Mouse (Mus musculus): ENCODE data around the gene Trim12c. TPM values are rescaled to one million over a fixed set of nuclear protein-coding genes. Genes with fewer than 3 reads are reported as not detected.
"Not testable (repeated sequence)": the region's sequence is repeated elsewhere in the genome, so short reads cannot be mapped to it uniquely, and the experiment has no call there.

Gene Trim12c
- 10 to 100 TPM; 13.7 to 15.9 (median 15.1) TPM for total RNA-seq (2022)

DNA sequence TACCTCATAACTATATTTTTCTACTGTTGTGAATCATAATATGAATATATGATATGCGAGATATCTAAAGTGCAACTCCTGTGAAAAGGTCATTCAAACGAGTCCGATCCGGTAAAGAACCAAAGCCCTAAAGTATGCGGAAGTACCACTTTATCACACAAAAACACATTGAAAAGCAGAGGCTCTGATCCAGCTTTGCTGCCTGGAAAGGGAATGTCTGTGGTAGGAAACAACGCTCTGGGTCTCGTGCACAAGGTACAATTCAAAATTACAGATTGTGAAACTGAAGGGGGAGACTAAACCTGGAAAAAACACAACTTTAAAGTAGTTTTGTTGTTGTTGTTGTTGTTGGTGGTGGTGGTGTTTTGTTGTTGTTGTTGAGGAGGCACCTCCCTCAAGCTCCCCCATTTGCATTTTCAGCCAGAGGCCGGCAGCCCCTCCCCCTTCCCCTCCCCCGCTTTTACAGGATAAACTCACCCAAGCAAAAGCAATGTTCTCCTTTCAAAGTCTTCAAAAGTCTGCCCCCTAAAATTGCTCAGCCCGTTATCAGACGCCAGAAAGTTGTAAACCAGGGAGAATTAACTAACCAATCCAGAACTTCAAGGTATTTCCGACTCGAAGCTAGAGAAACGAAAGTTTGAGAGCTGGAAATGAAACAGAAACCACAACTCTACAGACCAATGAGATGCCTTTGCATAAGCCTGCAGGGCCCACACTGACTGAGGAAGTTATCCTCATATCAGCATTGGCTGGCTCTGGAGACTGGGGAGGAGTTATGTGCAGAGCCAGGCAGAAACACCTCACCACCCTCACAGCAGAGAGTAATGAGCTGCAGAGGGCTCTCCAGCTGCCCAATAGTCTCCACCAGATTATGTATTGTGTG, at the start of gene Trim12c:
TSS of gene Trim12c (minus strand) at position 646 of the 883 bp plus-strand sequence.
- peak; percentile 79 for DNase-seq

DNA sequence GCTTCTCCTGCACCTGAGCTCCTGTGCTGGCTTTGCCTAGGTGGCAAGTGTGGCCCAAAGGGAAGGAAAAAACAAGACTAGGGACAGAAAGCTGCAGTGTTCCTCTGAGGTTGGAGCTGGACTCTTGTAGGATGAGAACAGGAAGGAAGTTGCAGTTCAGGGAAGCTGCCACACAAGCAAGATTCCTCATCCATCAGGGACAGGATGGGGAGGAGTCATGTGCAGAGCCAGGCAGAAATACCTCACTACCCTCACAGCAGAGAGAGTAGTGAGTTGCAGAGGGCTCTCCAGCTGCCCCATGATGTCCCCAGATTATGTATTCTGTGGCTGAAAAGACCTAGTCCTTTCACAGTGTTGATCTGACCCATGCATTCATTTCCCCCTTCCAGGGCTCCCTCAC, 48.0 kb upstream of the Trim12c start:
- DNase-seq: no peak

DNA sequence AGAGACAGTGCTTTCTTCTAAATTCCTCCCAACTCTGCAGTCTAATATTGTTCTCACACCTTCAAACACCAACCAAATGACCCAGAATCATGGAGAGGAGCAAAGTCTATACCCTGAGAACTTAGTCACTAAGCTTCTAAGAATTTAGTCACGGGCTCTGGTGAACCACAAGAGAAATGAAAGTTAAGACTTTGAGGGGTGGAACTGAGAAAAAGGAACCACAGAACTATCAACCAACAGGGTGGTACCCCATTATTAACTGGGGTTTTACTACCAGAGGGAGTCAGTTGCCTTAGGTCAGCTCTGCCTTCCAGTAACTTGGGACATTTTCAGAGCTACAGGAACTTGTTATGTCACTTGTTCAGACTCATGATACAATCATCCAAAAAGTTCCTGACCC, 47.5 kb upstream of the Trim12c start, which contains the start of gene Trim30c:
TSS of gene Trim30c (minus strand) at position 140 of the 400 bp plus-strand sequence.
- DNase-seq: no peak

DNA sequence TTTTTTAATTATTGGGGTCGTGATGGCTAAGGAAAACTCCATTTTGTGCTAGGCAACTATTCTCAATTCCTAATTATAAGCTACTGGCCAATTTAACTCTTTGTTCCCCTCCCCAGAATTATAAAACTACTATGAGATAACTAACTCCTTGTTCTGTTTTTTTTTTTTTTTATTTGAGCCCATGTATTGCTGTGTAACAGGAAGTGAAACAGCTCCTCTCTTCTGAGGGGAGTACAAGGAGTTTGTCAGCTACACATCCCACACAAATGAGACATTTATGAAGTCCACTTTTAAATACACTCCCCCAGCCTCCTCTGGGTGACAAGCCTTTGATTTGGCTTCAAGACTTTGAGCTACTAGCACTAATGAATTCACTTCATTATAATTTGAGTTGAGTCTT, 45.3 kb upstream of the Trim12c start:
- DNase-seq: no peak

- no peak for DNase-seq
Observed at GRCm38 (mm10) chr7:104369736-104370414, 16.7 kb upstream of the Trim12c start, which contains the start of gene Trim30b. TSS of gene Trim30b (minus strand) at chr7:104369884.

DNA sequence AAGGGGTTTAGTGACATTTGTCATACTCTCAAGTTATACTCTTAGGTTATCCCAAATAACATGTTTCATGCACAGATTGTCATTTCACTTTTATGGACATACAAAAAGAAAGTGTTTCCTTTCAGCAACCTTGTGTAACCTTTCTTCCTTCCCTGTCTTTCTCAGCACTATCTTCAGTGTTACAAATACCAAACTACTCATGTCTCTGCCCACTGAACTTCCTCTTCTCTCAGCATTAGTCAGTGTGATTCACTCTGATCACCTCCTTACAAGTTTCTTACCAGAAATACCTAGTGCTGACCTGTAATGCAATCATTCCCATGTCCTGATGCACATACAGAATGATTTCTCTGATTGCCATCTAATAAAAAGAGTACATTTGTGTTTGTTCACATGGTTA, 13.2 kb upstream of the Trim12c start:
- DNase-seq: no peak

GRCm38 (mm10) chr7:104353600-104353967, 422 bp upstream of the Trim12c start:
- DNase-seq: no peak

DNA sequence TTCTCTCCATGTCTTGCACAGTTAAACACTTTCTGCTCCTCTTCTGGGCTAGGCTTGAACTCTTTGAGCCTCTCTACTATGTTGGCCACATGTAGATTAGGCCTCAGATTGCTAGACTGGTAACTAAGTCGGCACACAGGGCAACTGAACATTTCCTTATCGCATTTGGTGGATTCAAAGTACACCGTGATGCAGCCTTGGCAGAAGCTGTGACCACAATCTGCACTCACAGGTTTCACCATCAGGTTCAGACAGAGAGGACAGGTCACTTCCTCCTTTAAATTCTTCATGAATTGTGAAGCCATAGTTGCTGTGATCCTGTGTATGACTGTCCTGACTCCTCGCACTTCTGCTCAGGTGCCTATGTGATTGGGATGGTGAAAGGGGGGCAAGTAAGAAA, 5.1 kb downstream of the Trim12c start:
- DNase-seq: not testable (repeated sequence)

- not testable (repeated sequence) for DNase-seq
Observed at GRCm38 (mm10) chr7:104340744-104341143, 12.4 kb downstream of the Trim12c start.

DNA sequence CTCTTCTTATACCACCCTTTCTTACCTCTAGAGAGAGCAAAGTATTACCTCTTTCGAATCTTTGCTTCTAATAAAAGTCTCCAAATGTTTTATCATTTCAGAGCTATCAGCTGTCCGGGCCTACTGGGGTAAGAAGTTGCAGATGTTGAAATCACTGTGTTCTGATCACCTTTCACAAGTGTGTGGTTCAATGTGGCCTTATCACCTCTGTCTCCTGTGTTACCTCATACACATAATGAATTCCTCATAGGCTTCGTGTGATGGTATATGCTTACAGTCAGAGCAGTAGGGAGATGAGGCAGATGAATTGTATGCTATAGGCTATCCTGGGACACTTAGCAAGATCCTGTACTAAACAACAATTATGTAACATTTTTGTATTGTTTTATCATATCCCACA, 17.6 kb downstream of the Trim12c start:
- DNase-seq: not testable (repeated sequence)

- DNase-seq: not testable (repeated sequence)
Observed at GRCm38 (mm10) chr7:104329171-104329570, 24.0 kb downstream of the Trim12c start, which contains the start of gene Trim34b. TSS of gene Trim34b (plus strand) at chr7:104329471.

GRCm38 (mm10) chr7:104322028-104322427, 31.1 kb downstream of the Trim12c start:
- no peak for DNase-seq

DNA sequence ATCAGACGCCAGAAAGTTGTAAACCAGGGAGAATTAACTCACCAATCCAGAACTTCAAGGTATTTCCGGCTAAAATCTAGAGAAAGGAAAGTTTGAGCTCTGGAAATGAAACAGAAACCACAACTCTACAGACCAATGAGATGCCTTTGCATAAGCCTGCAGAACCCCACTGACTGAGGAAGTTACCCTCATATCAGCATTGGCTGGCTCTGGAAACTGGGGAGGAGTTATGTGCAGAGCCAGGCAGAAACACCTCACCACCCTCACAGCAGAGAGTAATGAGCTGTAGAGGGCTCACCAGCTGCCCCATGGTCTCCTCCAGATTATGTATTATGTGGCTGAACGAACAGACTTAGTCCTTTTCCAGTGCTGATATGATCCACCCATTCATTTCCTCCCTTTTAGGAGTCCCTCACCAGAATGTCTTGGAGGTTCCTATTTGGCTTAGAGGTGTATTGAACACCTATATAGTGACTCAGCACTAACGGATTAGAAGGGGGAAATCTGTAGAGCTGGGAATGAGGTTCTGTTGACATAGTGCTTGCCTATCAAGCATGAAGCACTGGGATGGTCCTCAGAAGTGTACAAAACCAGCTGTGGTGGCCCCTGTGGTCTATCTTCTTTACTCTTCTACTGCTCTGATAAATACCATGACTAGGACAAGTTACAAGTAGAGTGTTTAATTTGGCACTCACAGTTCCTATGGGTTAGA, 37.6 kb downstream of the Trim12c start, which contains the start of gene Trim12a:
TSS of gene Trim12a (minus strand) at position 98 of the 712 bp plus-strand sequence.
- DNase-seq: not testable (repeated sequence)

DNA sequence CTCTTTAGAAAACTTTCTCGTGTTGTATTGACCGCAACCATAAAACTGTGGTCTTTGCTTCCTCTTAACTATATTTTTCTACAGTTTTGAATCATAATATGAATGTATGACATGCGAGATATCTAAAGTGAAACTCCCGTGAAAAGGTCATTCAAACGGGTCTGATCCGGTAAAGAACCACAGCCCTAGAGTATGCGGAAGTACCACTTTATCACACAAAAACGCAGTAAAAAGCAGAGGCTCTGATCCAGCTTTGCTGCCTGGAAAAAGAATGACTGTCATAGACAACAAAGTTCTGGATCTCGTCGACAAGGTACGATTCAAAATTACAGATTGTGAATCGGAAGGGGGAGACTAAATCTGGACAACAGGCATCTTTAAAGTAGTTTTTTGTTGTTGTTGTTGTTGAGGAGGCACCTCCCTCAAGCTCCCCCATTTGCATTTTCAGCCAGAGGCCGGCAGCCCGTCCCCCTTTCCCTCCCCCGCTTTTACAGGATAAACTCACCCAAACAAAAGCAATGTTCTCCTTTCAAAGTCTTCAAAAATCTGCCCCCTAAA, 38.3 kb downstream of the Trim12c start:
- no peak for DNase-seq

GRCm38 (mm10) chr7:104291638-104292400, 61.3 kb downstream of the Trim12c start:
- no peak for DNase-seq

GRCm38 (mm10) chr7:104290641-104291040, 62.5 kb downstream of the Trim12c start:
- DNase-seq: no peak

Other genes with a start within 250 kb of the Trim12c start
- gene Olfr646, start 248.5 kb downstream of the Trim12c start, total RNA-seq (2022): not detected
- not detected for gene Ubqln5, start 223.5 kb downstream of the Trim12c start, total RNA-seq (2022)
- gene Olfr643, start 216.0 kb downstream of the Trim12c start, total RNA-seq (2022): not detected
- gene Ubqln3, start 210.1 kb downstream of the Trim12c start, total RNA-seq (2022): not detected
- gene Ubqlnl, start 202.8 kb downstream of the Trim12c start, total RNA-seq (2022): not detected
- not detected for gene Olfm5, start 188.5 kb downstream of the Trim12c start, total RNA-seq (2022)
- under 1 TPM in 1 of 4 experiments, not detected in 3; 0.15 TPM for gene Olfr648, start 170.0 kb downstream of the Trim12c start, total RNA-seq (2022)
- gene Olfr649, start 157.4 kb downstream of the Trim12c start, total RNA-seq (2022): not detected
- gene Trim6, start 134.6 kb downstream of the Trim12c start, total RNA-seq (2022): 1 to 10 TPM in 2 of 4 experiments, under 1 TPM in 2; 0.41 to 1.8 (median 1.0) TPM
- 10 to 100 TPM in 3 of 4 experiments, 1 to 10 TPM in 1; 8.2 to 11.6 (median 11.0) TPM for gene Trim34a, start 108.9 kb downstream of the Trim12c start, total RNA-seq (2022)
- 1 to 10 TPM; 4.7 to 6.5 (median 6.1) TPM for gene Trim5, start 65.3 kb downstream of the Trim12c start, total RNA-seq (2022)
- gene Trim12a, start 37.9 kb downstream of the Trim12c start, total RNA-seq (2022): 10 to 100 TPM; 17.0 to 20.9 (median 19.4) TPM
- gene Trim34b, start 23.9 kb downstream of the Trim12c start, total RNA-seq (2022): 1 to 10 TPM in 1 of 4 experiments, under 1 TPM in 3; 0.38 to 2.0 (median 0.57) TPM
- gene Trim30b, start 16.5 kb upstream of the Trim12c start, total RNA-seq (2022): under 1 TPM in 3 of 4 experiments, not detected in 1; 0.06 to 0.24 (median 0.22) TPM
- gene Trim30c, start 47.5 kb upstream of the Trim12c start, total RNA-seq (2022): under 1 TPM in 2 of 4 experiments, not detected in 2; 0.16 to 0.17 TPM
- 1 to 10 TPM; 5.7 to 9.1 (median 6.5) TPM for gene Trim30a, start 111.8 kb upstream of the Trim12c start, total RNA-seq (2022)
- gene Trim30d, start 154.5 kb upstream of the Trim12c start, total RNA-seq (2022): 1 to 10 TPM; 6.8 to 8.8 (median 8.3) TPM
- not detected for gene Olfr651, start 196.8 kb upstream of the Trim12c start, total RNA-seq (2022)
- gene Olfr652, start 207.5 kb upstream of the Trim12c start, total RNA-seq (2022): not detected
- not detected for gene Olfr653, start 224.0 kb upstream of the Trim12c start, total RNA-seq (2022)
- not detected for gene Olfr654, start 233.7 kb upstream of the Trim12c start, total RNA-seq (2022)
- gene Olfr655, start 248.4 kb upstream of the Trim12c start, total RNA-seq (2022): not detected